Mouse (Mus musculus) heart, adult 8-10 months (tissue): ENCODE data around the gene Ppp1r3d. TPM values are rescaled to one million over a fixed set of nuclear protein-coding genes. Genes with fewer than 3 reads are reported as not detected.

ENCODE experiments used
- DNase-seq: peaks from one replicate; pipeline ENCODE4 v3.0.0; 2022; ENCODE audit warnings: low spot score
- total RNA-seq, 4 experiments: library from RNA; stranded (reverse); gene quantifications; 2 replicates each; pipeline ENCODE4 v1.2.4; 2022

Gene Ppp1r3d
- total RNA-seq: 10 to 100 TPM; 12.9 to 16.3 (median 14.8) TPM

GRCm38 (mm10) chr2:178414261-178415149 lies at the start of gene Ppp1r3d, which contains the start of gene Fam217b:
Ppp1r3d (minus strand) TSS chr2:178414472.
Fam217b (plus strand) TSS chr2:178414524.
- peak; percentile 54 for DNase-seq

GRCm38 (mm10) chr2:178460353-178460752 lies 46.1 kb upstream of the Ppp1r3d start:
- no peak for DNase-seq

DNA sequence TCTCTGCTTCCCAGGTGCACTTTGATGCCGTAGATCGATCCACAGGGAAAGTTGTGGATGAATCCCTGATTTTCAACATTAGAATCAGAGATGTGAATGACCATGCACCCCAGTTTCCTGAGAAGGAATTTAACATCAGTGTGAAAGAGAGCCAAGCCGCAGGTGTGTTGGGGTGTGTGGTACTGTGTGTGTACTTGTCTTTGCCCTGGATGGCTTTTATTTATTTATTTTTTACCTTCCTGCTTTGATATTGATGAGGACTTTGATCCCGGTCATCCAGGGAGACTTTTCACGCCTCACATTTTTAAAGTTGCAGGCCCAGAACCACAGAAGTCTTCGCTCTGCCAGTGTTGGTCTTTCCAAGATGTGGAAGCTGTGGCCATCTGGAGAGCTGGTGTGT lies 43.1 kb upstream of the Ppp1r3d start:
- no peak for DNase-seq

DNA sequence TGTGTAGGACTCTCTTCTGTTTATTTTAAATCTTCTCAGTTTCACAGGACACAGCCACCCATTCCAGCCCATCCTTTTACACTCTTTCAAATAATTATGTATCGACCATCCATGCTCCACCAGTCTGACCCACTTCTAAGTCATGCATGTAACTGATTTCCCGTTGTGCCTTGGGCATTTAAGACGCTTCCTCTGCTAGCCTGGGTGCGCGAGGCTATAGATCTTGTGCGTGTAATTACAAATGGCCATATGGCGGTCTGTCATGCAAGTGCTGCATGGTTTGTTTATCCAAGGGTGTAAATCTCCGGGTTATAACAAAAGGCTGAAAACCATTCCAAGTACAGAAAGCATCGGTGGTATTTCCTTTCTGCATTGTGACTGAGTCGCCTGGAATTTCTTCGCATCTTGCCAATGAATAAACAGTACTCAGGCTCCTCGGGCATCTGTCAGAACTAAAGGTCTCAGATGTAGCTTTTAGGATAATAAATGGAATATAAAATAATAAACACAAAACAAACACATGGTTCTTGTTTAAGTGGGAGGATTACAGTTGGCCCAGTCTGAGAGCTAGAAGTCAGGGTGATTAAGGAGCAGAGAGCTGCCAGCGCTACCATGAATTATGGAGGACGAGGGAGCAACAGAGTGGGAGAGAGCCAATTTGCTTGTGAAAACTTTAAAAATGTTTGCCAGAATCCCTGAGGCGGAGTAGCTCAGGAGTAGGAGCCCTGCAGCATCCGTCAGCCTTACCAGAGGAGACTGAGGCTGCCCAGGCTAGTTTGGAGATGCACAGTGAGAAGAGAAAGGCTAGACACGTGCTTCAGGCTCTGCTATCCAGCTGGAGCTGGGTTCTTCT lies 40.6 kb upstream of the Ppp1r3d start:
- no peak for DNase-seq

DNA sequence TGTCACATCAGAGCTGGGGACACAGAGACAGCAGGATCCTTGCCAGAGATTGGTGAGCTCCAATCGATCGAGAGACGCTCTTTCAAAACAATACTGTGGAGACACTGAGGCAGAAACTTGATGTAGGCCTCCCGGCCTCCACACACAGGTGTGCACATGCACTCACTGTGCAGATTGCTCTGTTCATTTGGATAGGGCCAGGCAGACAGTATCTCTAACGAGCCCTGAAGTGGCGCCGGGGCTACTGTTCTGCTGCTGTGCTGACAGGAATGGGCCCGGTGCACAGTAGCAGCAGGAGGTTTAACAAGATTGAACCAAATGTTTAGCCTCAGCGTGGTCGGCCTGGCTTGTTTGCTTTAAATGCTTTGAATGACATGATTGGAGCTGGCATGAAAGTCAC lies 36.7 kb upstream of the Ppp1r3d start:
- no peak for DNase-seq

DNA sequence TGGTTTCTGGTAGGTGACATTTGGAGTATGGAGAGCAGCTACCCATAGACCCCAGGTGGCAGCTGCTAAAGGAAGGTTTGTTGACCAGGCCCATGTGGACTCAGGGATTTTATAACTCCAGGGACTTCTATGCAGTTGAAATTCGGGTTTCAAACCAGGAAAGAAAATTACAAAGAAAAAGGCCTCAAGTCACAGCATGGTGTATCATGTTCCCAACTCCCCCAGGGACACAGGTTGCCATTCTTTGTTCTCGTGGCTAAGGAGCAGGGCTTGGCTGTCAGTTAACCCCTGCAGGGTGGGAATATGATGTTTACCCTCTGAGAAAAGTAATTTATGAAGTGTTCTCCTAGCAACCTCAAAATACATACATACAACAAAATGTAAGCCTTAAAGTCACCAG lies 36.0 kb upstream of the Ppp1r3d start:
- no peak for DNase-seq

GRCm38 (mm10) chr2:178449386-178449785 lies 35.1 kb upstream of the Ppp1r3d start:
- no peak for DNase-seq

GRCm38 (mm10) chr2:178437311-178437710 lies 23.0 kb upstream of the Ppp1r3d start:
- no peak for DNase-seq

DNA sequence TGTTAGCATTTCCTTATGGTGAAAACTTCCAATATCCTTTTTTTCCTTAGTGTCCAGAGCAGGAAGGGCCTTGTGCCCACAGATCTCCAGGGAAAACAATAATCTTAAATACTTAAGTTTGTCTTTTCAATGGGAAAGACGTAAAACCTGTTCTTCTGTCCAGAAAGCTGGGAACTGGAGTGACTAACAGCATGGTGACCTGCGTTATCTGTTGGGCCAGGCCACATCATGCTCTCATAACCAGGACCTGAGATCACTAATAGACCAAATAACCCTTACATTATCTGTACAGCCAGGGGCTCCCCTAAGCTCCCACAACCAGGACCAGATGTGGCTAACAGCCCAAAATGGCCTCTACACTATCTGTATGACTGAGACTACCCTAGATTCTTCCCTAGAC lies 19.6 kb upstream of the Ppp1r3d start:
- no peak for DNase-seq

GRCm38 (mm10) chr2:178433495-178433894 lies 19.2 kb upstream of the Ppp1r3d start:
- no peak for DNase-seq

DNA sequence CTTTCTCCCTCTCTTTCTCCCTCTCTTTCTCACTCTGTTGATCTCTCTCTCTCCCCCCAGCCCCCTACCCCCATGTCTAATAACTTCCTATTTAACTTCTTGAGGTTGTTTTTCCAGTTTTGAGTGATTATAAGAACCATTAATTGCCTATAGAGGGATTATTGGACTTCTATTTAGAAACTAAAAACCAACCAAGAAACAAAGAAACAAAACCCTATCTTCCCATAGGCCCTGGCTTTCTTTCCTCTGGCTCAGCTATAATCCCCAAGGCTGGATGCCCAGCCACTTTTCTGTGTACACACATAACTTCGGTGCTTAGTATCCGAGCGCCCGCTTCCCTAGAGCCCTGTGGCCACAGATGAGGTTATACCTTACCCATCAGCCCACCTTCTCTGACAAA lies 16.0 kb upstream of the Ppp1r3d start, which contains the start of gene Cdh26:
Gene Cdh26 (plus strand): TSS at position 301 of the 400 bp plus-strand sequence.
- no peak for DNase-seq

DNA sequence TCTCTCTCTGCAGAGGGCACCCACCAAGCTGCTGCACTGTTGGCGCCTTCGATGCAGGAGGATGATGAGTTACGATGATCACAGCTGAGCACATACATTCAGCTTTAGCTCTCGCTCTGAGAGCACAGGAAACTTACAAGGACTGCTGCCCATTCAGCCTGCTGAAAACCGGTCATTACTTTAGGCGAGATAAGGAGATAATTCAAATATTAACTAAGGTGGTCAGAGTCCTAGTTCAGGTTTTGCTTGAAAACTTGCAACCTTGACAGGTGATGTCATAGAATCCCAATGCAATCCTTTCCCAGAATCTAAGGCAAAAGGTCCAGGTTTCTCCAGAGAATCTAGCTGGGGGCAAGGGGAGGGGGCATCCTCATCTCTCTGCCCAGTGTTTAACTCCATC lies 15.2 kb upstream of the Ppp1r3d start:
- no peak for DNase-seq

- no peak for DNase-seq
Measured at GRCm38 (mm10) chr2:178428676-178429075, 14.4 kb upstream of the Ppp1r3d start.

DNA sequence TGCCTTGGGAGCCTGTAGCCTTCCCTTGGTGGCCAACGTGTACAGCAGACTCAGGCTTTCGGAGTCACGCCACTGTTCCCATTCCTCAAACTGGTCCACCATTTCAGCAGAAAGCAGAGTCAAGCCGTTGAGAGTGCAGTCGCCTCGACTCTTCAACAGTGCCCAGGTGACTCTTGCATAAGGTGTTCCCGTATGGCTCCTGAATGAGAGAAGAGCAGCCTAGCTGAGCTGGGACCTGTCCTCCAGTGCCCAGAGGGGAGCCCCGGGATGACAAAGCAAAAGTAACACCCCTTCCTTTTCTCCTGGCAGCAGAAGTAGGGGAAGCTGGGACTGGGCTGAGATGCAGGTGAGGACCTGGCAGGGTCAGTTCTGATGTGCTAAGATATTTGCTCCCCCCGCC lies 13.9 kb upstream of the Ppp1r3d start:
- DNase-seq: no peak

- no peak for DNase-seq
Measured at GRCm38 (mm10) chr2:178427181-178427580, 12.9 kb upstream of the Ppp1r3d start.

- no peak for DNase-seq
Measured at GRCm38 (mm10) chr2:178426229-178426628, 12.0 kb upstream of the Ppp1r3d start.

DNA sequence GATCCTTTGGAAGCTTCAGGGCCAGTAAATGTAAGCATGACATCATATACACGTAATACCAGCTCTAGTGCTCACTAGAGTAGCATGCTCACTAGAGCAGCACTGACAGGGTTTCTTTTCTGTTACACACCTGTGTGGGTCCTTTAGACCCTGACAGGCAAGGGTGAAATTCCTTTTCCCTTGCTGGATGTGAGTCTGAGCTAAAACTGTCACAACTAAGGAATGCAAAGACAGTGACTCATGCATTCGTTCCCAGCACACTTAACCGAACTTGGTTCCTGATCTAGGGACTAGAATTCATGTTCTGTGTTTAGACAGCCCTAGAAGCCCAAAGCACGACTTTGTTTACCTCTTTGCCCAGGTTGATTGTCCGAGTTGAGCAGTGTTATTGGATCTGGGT lies 9.0 kb upstream of the Ppp1r3d start:
- no peak for DNase-seq

DNA sequence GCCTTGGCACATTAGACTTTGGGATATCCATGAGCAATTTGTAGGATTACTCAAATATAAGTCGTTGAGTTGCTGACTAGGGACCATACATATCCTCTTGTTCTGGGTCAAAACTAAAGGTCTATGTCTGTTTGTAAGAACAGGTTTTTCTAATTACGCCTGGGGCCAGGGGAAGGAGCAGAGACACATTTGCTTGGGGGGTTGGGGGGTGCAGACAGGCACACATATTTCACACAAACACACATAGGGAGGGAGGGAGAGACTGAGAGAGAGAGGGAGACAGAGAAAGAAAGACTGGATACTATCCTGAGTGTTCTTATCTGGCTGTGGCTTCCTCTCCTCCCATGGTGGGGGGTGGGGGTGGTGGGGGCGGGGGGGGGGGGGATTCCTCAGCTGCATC lies 7.9 kb upstream of the Ppp1r3d start:
- DNase-seq: no peak

DNA sequence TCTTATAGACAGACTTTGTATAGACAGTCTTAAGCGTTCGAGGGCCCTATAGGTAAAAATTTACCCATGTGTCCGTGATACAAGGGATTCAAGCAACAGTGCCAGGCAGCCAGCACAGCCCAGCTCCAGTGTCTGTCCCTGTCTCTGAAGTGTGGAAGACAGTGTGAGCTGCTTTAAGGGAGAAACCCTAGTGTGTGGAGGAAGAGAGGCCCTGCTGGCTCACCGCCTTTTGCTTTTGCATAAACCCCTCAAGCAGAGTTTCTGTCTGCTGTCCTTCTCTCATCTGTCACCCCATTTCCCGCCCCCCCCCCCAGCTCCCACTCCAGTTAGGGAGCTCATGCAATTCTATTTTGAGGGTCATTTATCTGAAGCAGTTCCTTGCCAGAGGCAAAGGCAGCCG lies 7.3 kb upstream of the Ppp1r3d start:
- DNase-seq: no peak

DNA sequence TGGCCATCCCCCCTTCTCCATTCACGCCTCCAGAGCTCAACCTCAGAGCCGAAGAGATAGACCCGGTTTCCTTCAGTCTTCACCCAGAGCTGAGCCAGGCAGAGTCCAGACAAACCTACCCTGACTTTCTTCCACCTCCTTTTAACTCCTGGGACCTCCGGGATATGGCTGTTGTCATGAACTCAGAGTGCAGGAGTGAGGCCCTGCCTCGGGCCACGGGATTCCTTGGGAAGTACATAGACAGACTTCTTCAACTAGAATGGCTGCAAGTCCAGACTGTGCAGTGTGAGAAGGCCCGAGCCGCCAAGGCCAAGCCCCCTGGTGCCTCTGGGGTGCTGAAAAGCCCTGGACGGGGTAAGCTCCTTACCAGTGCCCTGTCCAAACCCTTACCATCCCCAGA lies 6.3 kb upstream of the Ppp1r3d start:
- no peak for DNase-seq

DNA sequence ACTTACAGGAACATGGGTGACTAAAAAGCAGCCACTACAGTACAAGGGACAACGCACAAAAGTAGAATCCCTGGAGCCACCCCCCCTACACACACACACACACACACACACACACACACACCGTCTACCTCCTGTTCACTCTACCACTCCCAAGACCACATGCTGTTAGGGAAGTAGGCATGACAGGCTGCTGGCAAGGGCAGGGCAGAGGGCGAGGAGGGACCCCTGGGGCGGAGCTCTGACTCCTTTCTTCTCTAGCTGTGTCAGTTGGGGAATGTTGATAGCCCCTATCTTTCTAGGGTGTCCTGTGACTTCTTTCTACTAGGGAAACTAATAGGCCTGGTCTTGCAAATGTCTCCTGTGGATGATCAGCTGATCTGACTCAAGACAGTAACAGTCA lies 2.7 kb upstream of the Ppp1r3d start:
- DNase-seq: no peak

DNA sequence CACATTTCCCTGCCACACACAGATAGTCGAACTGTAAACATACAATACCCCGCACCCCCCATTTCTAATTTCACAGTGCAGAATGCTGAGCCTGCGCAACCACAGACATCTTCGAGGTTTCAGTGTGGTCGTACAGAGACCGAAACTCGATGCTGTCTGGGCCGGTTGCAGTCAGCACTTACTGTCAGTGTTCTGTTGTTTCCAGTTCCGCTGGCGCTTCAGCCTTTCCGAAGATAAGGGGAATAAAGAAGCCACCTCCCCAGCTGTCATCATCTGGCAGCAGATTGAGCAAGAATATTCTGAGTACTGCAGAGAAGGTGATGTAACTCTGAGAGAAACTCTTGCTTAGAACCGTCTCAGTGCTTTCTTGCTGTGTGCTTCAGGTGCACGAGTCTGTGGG lies 2.2 kb upstream of the Ppp1r3d start:
- no peak for DNase-seq

DNA sequence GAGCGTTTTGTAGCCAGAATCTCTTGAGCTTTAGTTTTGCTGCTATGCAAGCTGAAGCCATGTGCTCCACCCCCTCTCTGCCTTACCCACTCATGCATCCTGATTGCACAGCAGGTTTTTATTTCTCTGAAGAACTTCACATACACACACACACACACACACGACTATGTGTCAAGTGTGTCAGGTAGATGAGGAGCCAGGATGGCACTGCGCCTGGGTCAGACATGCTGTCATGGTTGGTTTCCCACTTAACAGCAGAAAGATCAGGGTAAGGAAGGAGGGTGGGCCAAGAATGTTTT lies 827 bp upstream of the Ppp1r3d start:
- no peak for DNase-seq
